Mouse (Mus musculus): Measurements from ENCODE around the gene Ice1. TPM values are rescaled to one million over a fixed set of nuclear protein-coding genes. Genes with fewer than 3 reads are reported as not detected.
A peak's percentile ranks its signal among the peaks of the same experiment; 100 is the strongest.

The Ice1 gene
- polyA plus RNA-seq, 1 experiment from 2014 or later = 17.9 TPM

- 35% methylated on average over 2 of the region's 2 CpGs for WGBS
- H3K36me3 ChIP-seq (ENCODE audit: insufficient read depth, low read length) = no peaks in the 10 kb centered on the region
- no peak overlapping the region for H3K27ac ChIP-seq
- H3K9me3 ChIP-seq (replicated peaks; ENCODE audit: low read length) = no peaks in the 10 kb centered on the region
- 0 out of 2 replicates have a peak overlapping the region, but pooled peaks have one; percentile 4 for H3K9ac ChIP-seq (ENCODE audit: low read depth, low read length)
- no peak for TF ChIP-seq CTCF (IDR thresholded peaks at IDR 0.05; ENCODE audit: low read depth)
- DNase-seq (ENCODE audit: low spot score) = no peak
- H3K27me3 ChIP-seq (ENCODE audit: insufficient read depth, low read length) = no peaks in the 10 kb centered on the region
- H3K4me2 ChIP-seq (ENCODE audit: low read length) = peak overlapping the region; percentile 84; the same call in 1 of the 2 replicates
- ATAC-seq (replicated peaks; ENCODE audit: low FRiP score, low read depth) = no peak
- peaks cover 19% of the 10 kb centered on the region; the same call in 1 of the 2 replicates for H3K4me1 ChIP-seq (replicated peaks; ENCODE audit: insufficient read depth, low read length)
- no peak overlapping the region for H3K4me3 ChIP-seq (replicated peaks; ENCODE audit: low read depth, low read length)
These were observed 1.8 kb downstream of the Ice1 start for GRCm38 (mm10) chr13:70635591-70635990.

- Histone ChIP-seq H3K27ac (no peak overlapping the region), H3K9ac (ENCODE audit: low read depth, low read length) (no peak overlapping the region), H3K36me3 (ENCODE audit: insufficient read depth, low read length) (no peaks in the 10 kb centered on the region), H3K4me1 (replicated peaks; ENCODE audit: insufficient read depth, low read length) (no peaks in the 10 kb centered on the region), H3K9me3 (replicated peaks; ENCODE audit: low read length) (no peaks in the 10 kb centered on the region), H3K27me3 (ENCODE audit: insufficient read depth, low read length) (no peaks in the 10 kb centered on the region), H3K4me3 (replicated peaks; ENCODE audit: low read depth, low read length) (no peak overlapping the region), H3K4me2 (ENCODE audit: low read length) (no peak overlapping the region)
- WGBS = 94% methylated on average over 4 of the region's 4 CpGs
- ATAC-seq (replicated peaks; ENCODE audit: low FRiP score, low read depth) (no peak), DNase-seq (ENCODE audit: low spot score) (no peak)
- no peak for TF ChIP-seq CTCF (IDR thresholded peaks at IDR 0.05; ENCODE audit: low read depth)
These were observed 11.0 kb downstream of the Ice1 start for GRCm38 (mm10) chr13:70626416-70626815.

GRCm38 (mm10) chr13:70625665-70626064 lies 11.8 kb downstream of the Ice1 start:
- no peak overlapping the region for H3K9ac ChIP-seq (ENCODE audit: low read depth, low read length)
- DNase-seq (ENCODE audit: low spot score) (no peak), ATAC-seq (replicated peaks; ENCODE audit: low FRiP score, low read depth) (no peak)
- no peaks in the 10 kb centered on the region for H3K9me3 ChIP-seq (replicated peaks; ENCODE audit: low read length)
- H3K27me3 ChIP-seq (ENCODE audit: insufficient read depth, low read length) = no peaks in the 10 kb centered on the region
- no peaks in the 10 kb centered on the region for H3K36me3 ChIP-seq (ENCODE audit: insufficient read depth, low read length)
- no peaks in the 10 kb centered on the region for H3K4me1 ChIP-seq (replicated peaks; ENCODE audit: insufficient read depth, low read length)
- no peak for TF ChIP-seq CTCF (IDR thresholded peaks at IDR 0.05; ENCODE audit: low read depth)
- no peak overlapping the region for H3K27ac ChIP-seq
- 44% methylated on average over 1 of the region's 1 CpGs for WGBS
- no peak overlapping the region for H3K4me2 ChIP-seq (ENCODE audit: low read length)
- no peak overlapping the region for H3K4me3 ChIP-seq (replicated peaks; ENCODE audit: low read depth, low read length)

- H3K36me3 ChIP-seq (ENCODE audit: insufficient read depth, low read length) = peaks cover 6% of the 10 kb centered on the region; the same call in 1 of the 2 replicates
- no peaks in the 10 kb centered on the region for H3K4me1 ChIP-seq (replicated peaks; ENCODE audit: insufficient read depth, low read length)
- no peaks in the 10 kb centered on the region for H3K27me3 ChIP-seq (ENCODE audit: insufficient read depth, low read length)
- no peak overlapping the region for H3K9ac ChIP-seq (ENCODE audit: low read depth, low read length)
- no peak for ATAC-seq (replicated peaks; ENCODE audit: low FRiP score, low read depth)
- no peak for TF ChIP-seq CTCF (IDR thresholded peaks at IDR 0.05; ENCODE audit: low read depth)
- H3K4me3 ChIP-seq (replicated peaks; ENCODE audit: low read depth, low read length) = no peak overlapping the region
- no peak for DNase-seq (ENCODE audit: low spot score)
- H3K4me2 ChIP-seq (ENCODE audit: low read length) = no peak overlapping the region
- no peak overlapping the region for H3K27ac ChIP-seq
- no peaks in the 10 kb centered on the region for H3K9me3 ChIP-seq (replicated peaks; ENCODE audit: low read length)
- WGBS = 68% methylated on average over 4 of the region's 4 CpGs
These were observed 13.0 kb downstream of the Ice1 start for GRCm38 (mm10) chr13:70624445-70624844.

GRCm38 (mm10) chr13:70622461-70623057 lies 14.9 kb downstream of the Ice1 start:
- H3K27ac ChIP-seq = no peak overlapping the region
- H3K9me3 ChIP-seq (replicated peaks; ENCODE audit: low read length) = no peaks in the 10 kb centered on the region
- TF ChIP-seq CTCF (IDR thresholded peaks at IDR 0.05; ENCODE audit: low read depth) = no peak
- peaks cover 21% of the 10 kb centered on the region for H3K36me3 ChIP-seq (ENCODE audit: insufficient read depth, low read length)
- no peaks in the 10 kb centered on the region for H3K4me1 ChIP-seq (replicated peaks; ENCODE audit: insufficient read depth, low read length)
- WGBS = 95% methylated on average over 4 of the region's 4 CpGs
- no peaks in the 10 kb centered on the region for H3K27me3 ChIP-seq (ENCODE audit: insufficient read depth, low read length)
- no peak overlapping the region for H3K9ac ChIP-seq (ENCODE audit: low read depth, low read length)
- no peak for ATAC-seq (replicated peaks; ENCODE audit: low FRiP score, low read depth)
- H3K4me3 ChIP-seq (replicated peaks; ENCODE audit: low read depth, low read length) = no peak overlapping the region
- DNase-seq (ENCODE audit: low spot score) = no peak
- H3K4me2 ChIP-seq (ENCODE audit: low read length) = no peak overlapping the region

- no peak for DNase-seq (ENCODE audit: low spot score)
- peaks cover 29% of the 10 kb centered on the region for H3K36me3 ChIP-seq (ENCODE audit: insufficient read depth, low read length)
- no peak overlapping the region for H3K9ac ChIP-seq (ENCODE audit: low read depth, low read length)
- no peaks in the 10 kb centered on the region for H3K27me3 ChIP-seq (ENCODE audit: insufficient read depth, low read length)
- no peak overlapping the region for H3K4me3 ChIP-seq (replicated peaks; ENCODE audit: low read depth, low read length)
- TF ChIP-seq CTCF (IDR thresholded peaks at IDR 0.05; ENCODE audit: low read depth) = no peak
- H3K4me2 ChIP-seq (ENCODE audit: low read length) = no peak overlapping the region
- 90% methylated on average over 9 of the region's 9 CpGs for WGBS
- no peaks in the 10 kb centered on the region for H3K4me1 ChIP-seq (replicated peaks; ENCODE audit: insufficient read depth, low read length)
- no peak overlapping the region for H3K27ac ChIP-seq
- H3K9me3 ChIP-seq (replicated peaks; ENCODE audit: low read length) = no peaks in the 10 kb centered on the region
- ATAC-seq (replicated peaks; ENCODE audit: low FRiP score, low read depth) = no peak
These were observed 15.9 kb downstream of the Ice1 start for GRCm38 (mm10) chr13:70621509-70621908.

GRCm38 (mm10) chr13:70612837-70613236 lies 24.6 kb downstream of the Ice1 start:
- no peak overlapping the region for H3K9ac ChIP-seq (ENCODE audit: low read depth, low read length)
- no peak overlapping the region for H3K4me3 ChIP-seq (replicated peaks; ENCODE audit: low read depth, low read length)
- no peak for ATAC-seq (replicated peaks; ENCODE audit: low FRiP score, low read depth)
- no peaks in the 10 kb centered on the region for H3K27me3 ChIP-seq (ENCODE audit: insufficient read depth, low read length)
- no peak for TF ChIP-seq CTCF (IDR thresholded peaks at IDR 0.05; ENCODE audit: low read depth)
- H3K4me1 ChIP-seq (replicated peaks; ENCODE audit: insufficient read depth, low read length) = no peaks in the 10 kb centered on the region
- 77% methylated on average over 2 of the region's 2 CpGs for WGBS
- no peaks in the 10 kb centered on the region for H3K9me3 ChIP-seq (replicated peaks; ENCODE audit: low read length)
- H3K36me3 ChIP-seq (ENCODE audit: insufficient read depth, low read length) = peaks cover 62% of the 10 kb centered on the region
- H3K27ac ChIP-seq = no peak overlapping the region
- no peak overlapping the region for H3K4me2 ChIP-seq (ENCODE audit: low read length)
- no peak for DNase-seq (ENCODE audit: low spot score)

All from kidney, postnatal 0 days (tissue).